Mouse (Mus musculus) retina, postnatal 1 day (tissue): ENCODE data around the gene Bcor.
A peak's percentile ranks its signal among the peaks of the same experiment; 100 is the strongest.

Experiments used
- DNase-seq: peaks from one replicate; pipeline ENCODE4 v3.0.0-alpha.2; 2012

Bcor gene

GRCm38 (mm10) chrX:12159981-12160656 is at the start of gene Bcor:
Gene Bcor, minus strand, starts transcription at chrX:12160355.
- peak; percentile 72 for DNase-seq

DNA sequence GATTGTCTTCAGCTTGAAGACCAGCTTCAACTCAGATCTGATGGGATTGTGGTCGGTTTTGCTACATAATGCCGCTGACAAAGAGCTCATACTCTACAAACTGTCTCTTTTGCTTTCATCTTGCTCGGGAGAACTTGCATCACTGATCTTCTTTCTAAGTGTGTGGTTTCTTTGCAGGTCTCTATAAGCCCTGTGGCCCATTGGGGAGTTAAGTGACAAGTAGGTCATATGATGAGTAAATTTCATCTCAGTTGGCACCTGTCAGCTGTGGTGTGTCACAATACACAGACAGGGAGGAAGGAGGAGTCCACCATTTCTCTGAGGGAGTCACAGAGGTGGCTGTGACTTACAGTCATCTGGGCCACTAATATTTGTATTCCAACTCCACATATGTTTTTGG is 42.8 kb upstream of the Bcor start:
- no peak for DNase-seq

DNA sequence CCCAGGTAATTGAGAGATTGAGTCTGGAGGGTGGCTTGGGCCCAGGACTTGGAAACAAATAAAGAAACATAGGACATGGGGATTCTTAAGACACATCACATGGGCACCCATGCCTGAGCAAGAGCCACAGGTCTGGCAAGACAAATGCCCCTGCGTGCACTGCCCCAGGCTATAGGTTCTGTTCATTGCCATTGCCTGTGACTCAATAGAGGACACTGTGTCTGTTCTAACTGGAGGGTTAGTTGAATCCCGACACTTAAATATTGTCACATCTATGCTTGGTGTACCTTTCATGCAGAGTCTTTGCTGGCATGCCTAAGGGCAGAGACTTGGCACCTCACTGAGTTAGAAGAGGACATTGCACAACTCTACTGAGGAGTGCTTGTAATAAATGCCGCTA is 41.0 kb upstream of the Bcor start:
- no peak for DNase-seq

DNA sequence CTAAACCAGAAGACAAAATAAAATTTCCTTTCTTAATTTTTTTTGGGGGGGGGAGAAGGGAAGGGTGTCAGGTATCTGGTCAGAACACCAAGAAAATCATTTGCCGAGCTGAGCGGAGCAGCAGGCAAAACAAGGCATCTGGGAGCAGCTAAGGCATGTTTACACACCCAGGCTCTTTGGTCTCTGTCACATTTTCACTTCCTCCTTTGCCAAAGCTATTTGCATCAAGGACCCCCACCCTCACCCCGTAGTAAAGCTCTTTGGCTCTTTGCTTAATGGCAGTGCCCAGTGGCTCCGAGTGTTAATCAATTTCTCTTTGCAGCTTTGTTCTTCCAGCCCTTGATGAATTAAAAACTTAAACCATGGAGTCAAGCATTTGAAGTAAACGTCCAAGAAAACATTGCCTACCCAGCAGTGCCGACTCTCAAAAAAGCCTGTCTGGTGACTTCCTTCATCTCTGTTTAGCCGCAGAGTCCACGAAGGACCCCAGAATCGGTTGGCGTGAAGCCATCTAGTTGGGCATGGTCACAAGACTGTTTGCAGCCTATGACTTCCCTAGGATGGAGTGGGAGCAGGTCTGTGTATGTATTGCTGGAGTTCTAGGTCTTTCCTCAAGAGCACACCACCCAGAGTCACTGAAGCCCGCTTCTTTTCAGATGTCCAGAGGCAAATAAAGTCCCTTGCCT is 35.2 kb upstream of the Bcor start:
- no peak for DNase-seq

GRCm38 (mm10) chrX:12192343-12192742 is 32.2 kb upstream of the Bcor start:
- no peak for DNase-seq

- DNase-seq: no peak
Measured at GRCm38 (mm10) chrX:12189511-12189910, 29.4 kb upstream of the Bcor start.

DNA sequence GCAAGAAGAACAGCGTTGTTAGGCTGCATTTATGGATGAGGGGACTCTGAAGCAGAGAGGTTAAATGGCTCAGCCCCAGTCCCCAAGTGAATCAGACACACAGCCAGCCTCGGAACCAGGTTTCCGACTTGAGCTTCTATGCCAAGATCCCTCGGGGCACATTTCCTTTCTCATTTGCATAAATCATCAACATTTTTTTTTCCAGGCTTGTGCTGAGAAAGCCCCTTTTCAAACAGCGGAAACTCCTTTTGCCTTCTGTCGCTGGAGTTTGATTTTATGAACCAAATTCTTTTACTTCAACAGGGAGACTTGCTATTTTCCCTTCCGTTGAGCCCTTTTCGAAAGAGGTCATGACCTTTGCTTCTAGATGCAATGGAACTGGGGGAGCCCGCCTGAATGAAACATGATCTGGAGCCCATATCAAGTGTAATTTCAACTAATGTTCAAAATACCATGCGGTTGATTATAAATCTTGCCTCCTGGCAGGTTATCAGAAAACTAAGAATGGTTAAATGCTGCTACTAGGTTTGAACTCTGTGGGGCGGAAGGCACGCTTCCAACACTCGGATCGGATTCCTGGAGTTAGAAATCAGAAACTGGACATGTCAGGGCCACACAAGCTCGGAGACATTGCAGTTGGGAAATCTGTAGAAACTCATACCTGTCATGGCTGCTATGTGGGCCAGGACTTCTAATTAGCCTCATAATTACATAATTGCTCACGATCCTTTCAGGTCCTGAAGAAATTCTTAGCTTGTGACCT is 15.2 kb upstream of the Bcor start:
- peak; percentile 24 for DNase-seq

GRCm38 (mm10) chrX:12170128-12170527 is 10.0 kb upstream of the Bcor start:
- no peak for DNase-seq

GRCm38 (mm10) chrX:12164591-12165529 is 4.7 kb upstream of the Bcor start:
- no peak for DNase-seq

DNA sequence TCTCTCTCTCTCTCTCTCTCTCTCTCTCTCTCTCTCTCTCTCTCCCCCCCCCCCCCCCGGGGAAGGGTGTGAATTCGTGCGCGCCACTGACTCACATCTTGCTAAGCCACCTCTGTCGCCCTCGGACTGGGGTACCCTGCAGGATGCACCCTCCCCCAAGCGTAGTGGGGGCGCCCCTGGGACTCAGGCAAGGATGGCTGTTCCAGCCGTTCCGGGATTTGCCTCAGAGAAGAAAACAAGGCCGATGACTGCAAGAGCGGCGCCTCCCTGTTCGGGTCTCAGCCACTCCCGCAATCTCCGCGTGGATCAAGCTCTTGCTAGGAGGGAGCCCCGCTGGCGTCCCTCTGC is 647 bp downstream of the Bcor start:
- peak; percentile 66 for DNase-seq

DNA sequence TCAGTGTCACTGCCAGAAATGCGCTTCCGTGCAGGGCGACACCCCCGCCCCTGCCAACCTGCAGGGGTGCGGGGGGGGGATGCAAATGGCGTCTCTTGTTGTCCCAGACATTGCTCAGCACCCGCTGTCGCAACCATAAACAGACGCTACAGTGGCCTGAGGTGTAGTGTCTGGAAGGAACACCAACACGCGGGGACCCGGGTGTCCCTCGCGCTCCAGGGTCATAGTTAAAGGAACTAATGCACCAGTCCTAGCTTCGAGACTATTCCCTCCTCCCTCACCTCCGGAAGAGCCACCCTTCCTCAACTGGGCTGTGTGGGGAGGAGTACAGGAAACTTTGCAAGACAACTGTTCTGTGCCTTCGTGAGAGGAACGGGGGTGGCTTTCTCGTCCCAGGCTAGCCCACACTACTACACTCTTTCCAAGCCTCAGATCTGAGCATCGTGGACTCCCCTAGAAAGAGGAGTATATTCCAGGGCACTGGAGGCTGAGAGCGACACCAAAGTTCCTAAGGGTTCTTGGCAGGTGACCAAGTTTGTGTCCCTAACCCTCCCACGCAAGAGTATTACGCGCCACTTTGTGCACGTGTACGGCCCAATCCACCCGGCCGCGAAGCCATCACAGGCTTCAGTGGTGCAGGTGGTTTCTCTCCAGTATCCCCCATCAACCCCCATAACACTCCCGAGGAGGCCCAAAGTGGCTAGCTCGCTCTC is 1.2 kb downstream of the Bcor start:
- DNase-seq: no peak

- peak; percentile 90 for DNase-seq
Measured at GRCm38 (mm10) chrX:12158244-12158820, 1.8 kb downstream of the Bcor start.

DNA sequence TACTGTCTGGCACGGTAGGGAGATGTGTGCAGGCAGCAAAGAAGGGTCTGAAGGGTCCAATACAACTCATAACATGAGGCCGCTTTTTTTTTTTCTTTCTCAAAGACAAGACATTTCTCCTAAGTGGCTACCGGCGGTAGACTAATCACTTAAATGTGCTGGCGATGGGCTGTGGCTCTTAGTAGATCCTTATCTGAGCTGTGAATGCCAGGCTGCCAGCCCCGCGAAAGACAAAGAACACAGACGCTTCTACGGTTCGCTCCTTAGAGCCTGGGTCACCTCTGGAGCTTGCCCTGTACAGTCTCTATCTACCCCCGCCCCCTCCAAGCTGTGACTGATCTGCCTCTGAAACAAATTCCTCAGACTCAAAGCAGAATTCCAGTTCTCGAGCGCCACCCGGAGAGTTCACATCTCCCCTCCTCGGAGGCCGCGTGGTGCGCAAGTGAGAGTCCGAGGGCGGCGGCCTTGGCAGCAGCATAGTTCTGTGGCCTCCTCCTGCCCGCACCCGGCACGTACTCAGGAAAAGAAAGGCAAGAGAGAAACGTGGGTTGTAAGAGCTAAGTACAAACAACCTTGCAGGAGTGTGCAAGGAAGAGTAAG is 2.7 kb downstream of the Bcor start:
- peak; percentile 71 for DNase-seq

GRCm38 (mm10) chrX:12155842-12156291 is 4.3 kb downstream of the Bcor start:
- peak; percentile 69 for DNase-seq

DNA sequence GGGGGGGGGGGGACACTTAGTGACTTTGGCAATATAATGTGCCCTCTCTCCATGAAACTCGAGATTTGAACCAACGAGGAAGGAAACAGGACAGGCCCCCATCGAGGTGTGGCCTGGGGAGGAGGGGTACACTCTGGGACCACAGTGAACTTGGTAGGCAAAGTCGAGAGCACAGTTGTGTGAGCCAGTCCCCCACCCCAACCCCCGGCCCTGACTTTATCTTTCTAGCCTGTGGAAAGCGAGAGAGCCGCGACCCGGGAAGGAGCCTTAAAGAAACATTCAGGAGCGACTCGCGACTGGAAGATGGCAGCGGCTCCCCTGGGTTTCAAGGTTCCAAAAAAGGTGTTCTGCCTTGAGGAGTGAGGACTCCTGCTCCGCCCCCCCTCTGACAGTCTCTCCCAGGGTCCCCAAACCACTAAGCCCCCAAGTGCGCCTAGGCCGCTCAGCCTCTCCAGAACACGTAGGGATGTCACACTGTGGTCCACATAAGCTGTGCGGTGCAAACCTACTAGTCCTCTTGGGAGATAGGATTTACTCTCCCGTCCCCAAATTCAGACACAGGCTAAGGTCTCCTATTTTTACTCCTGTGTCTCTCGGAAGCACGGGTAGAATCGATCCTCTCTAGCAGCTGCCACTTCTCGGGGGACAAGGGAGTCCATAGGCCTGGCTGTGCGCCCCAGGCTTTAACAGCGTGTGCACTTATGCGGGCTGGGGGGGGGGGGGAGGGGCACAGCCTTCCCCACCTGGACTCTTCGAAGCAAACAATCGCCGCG is 4.9 kb downstream of the Bcor start:
- no peak for DNase-seq

DNA sequence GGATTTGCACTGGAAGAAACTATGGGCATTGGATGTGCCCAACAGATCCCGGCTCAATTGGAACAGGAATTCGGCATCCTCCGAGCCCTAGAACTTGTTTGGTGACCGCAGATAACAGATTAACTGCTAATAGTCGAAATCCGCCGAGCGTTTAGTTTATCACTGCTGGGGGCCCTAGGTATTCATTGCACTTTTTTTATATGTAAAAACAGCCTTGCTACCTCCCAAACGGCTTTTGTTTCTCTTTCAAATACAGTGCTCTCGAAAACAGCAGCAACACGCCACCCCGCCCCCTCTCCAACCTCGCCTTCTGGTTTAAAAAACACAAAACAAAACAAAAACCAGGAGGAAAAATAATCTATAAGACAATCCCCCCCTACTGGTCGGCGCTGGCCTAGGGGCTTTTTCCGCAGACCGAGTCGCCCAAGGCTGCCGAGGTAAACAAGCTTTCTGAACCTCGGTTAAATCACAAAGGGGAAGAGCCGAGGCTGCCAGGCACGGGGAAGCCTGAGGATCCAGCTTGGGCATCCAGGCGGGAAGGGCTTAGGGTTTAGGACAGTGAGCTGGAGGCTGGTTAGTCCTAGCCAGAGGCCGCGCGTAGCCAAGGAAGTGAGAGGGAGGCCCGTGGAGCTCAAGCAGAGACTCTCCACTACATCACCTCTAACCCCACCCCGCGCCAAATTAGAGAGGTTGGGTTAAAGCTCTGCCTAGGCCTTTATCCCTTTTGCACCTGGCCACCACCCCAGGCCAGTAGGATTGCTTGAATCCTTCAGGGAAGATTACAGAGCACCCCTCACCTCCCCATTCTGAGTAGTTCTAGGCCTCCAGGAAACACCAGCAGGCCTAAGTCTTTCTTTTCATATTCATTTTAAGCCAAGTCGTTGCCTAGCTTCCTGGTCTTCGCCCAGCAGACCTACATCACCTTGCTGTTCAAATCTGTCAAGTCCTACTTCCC is 6.7 kb downstream of the Bcor start:
- peak; percentile 50 for DNase-seq

DNA sequence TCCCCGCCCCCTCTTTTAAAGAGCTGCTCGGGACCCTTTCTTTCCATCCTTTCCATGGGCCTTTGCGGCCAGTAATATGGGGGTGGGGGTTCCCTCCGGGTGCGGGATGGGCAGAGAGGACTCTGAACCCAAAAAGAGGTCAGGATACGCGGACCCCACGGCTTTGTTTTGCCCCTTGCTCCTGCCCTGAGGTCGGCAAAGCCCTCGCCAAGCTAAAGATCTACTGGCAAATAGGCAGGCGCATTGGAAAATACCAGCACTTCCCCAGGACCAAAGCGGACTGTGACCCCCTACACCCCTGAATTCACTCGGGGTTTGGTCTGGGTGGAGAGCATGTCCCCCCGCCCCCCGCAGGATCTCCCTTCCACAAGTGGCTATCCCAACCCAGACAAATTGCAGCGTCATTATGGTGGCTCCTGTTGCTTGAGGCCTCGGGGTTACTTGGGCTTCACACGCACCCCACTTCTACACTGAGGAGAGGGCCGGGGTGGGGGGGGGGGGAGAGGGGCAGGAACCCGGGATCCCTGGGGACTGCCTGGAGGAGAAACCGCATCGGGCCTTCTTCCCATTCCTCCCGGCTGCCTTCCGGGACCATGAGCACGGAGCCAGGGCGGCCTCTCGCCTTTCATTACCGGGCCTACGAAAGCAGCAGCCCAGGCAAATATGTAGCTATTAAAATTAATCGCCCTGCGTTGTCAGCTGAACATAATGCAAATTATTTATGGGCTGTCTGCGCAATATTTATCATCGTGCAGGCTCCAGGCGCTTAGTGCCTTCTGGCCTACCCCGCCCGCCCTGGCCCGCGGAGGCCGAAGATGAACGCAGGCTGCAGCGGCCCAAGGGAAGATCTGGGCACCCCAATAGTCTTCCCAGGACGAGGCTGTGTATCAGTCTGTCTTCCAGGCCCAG is 7.9 kb downstream of the Bcor start:
- DNase-seq: peak; percentile 55
